Mouse (Mus musculus) MEL (cell line): ENCODE results near the gene Rsg1. TPM values are rescaled to one million over a fixed set of nuclear protein-coding genes. Genes with fewer than 3 reads are reported as not detected.

ENCODE experiments used
- DNase-seq: peaks from one replicate; pipeline ENCODE4 v3.0.0; 2011; ENCODE audit warnings: low read depth, low spot score
- H3K27ac ChIP-seq: 2 replicates; pipeline ENCODE4 v1.5.1; 2012; ENCODE audit warnings: low read depth, mild to moderate bottlenecking, control low read depth, low read length, moderate library complexity; ENCODE audit not compliant: control insufficient read depth
- H3K27me3 ChIP-seq, 2 experiments: fragments of 150-350 bp in 1 of 2; sonication (generic) in 1 of 2; 2 replicates each; pipeline ENCODE4 v1.6.1; 2012; ENCODE audit warnings: low read length in 2 of 2, mild to moderate bottlenecking in 2 of 2, improper control_type of control experiment in 1 of 2, moderate library complexity in 1 of 2; ENCODE audit not compliant: insufficient read depth in 2 of 2, control insufficient read depth in 1 of 2
- H3K36me3 ChIP-seq, 2 experiments: 2 replicates each; pipeline ENCODE4 v1.6.1; 2012 to 2014; ENCODE audit warnings: low read length in 2 of 2, improper control_type of control experiment in 1 of 2, inconsistent platforms in 1 of 2, mild to moderate bottlenecking in 1 of 2; ENCODE audit not compliant: insufficient read depth in 2 of 2, control insufficient read depth in 1 of 2
- H3K4me1 ChIP-seq, 2 experiments: fragments of 150-350 bp in 1 of 2; sonication (generic) in 1 of 2; 2 replicates each; pipeline ENCODE4 v1.6.1; 2012; ENCODE audit warnings: low read length in 2 of 2, improper control_type of control experiment in 1 of 2, mild to moderate bottlenecking in 1 of 2; ENCODE audit not compliant: insufficient read depth in 2 of 2, control insufficient read depth in 1 of 2
- H3K4me3 ChIP-seq, 2 experiments: fragments of 150-350 bp in 1 of 2; sonication (generic) in 1 of 2; 2 replicates each; pipeline ENCODE4 v1.5.1; 2012; ENCODE audit warnings: low read depth in 2 of 2, low read length in 2 of 2, mild to moderate bottlenecking in 2 of 2, moderate library complexity in 2 of 2, control low read depth in 1 of 2, improper control_type of control experiment in 1 of 2; ENCODE audit not compliant: control insufficient read depth in 1 of 2, insufficient read depth in 1 of 2
- H3K79me2 ChIP-seq: 2 replicates; pipeline ENCODE4 v1.6.1; 2012; ENCODE audit warnings: mild to moderate bottlenecking, low read length, moderate library complexity; ENCODE audit not compliant: control insufficient read depth, poor library complexity, insufficient read depth
- H3K9ac ChIP-seq: 2 replicates; pipeline ENCODE4 v1.6.1; 2012; ENCODE audit warnings: low read depth, mild to moderate bottlenecking, control low read depth, low read length, moderate library complexity; ENCODE audit not compliant: control insufficient read depth, poor library complexity, severe bottlenecking
- H3K9me3 ChIP-seq: fragments of 150-350 bp; sonication (generic); replicated peaks from 2 replicates; pipeline ENCODE4 v1.6.1; 2012; ENCODE audit warnings: mild to moderate bottlenecking, low read length, improper control_type of control experiment, moderate library complexity; ENCODE audit not compliant: insufficient read depth
- BHLHE40 ChIP-seq: IDR thresholded peaks from 2 replicates; pipeline ENCODE4 v1.6.1; 2012; ENCODE audit warnings: low read depth, mild to moderate bottlenecking, inconsistent platforms, low read length, improper control_type of control experiment, borderline replicate concordance
- ELF1 ChIP-seq: IDR thresholded peaks from 2 replicates; pipeline ENCODE4 v1.6.1; 2014; ENCODE audit warnings: low read depth, mild to moderate bottlenecking, inconsistent platforms, low read length, improper control_type of control experiment, moderate library complexity
- MAFK ChIP-seq: IDR thresholded peaks from 2 replicates; pipeline ENCODE4 v1.6.1; 2011; ENCODE audit warnings: low read depth, mild to moderate bottlenecking, low read length, improper control_type of control experiment, borderline replicate concordance
- MEF2A ChIP-seq: IDR thresholded peaks from 2 replicates; pipeline ENCODE4 v1.6.1; 2014; ENCODE audit warnings: low read depth, mild to moderate bottlenecking, inconsistent platforms, low read length, improper control_type of control experiment; ENCODE audit not compliant: poor library complexity, insufficient replicate concordance, severe bottlenecking; ENCODE audit errors: extremely low read depth
- MXI1 ChIP-seq: IDR thresholded peaks from 2 replicates; pipeline ENCODE4 v1.6.1; 2011; ENCODE audit warnings: mild to moderate bottlenecking, low read depth, low read length, improper control_type of control experiment
- MYC ChIP-seq: IDR thresholded peaks from 2 replicates; pipeline ENCODE4 v1.6.1; 2011; ENCODE audit warnings: low read depth, mild to moderate bottlenecking, low read length, improper control_type of control experiment, moderate library complexity
- POLR2AphosphoS5 ChIP-seq: IDR thresholded peaks from 2 replicates; pipeline ENCODE4 v1.6.1; 2012; ENCODE audit warnings: low read depth, borderline replicate concordance, mild to moderate bottlenecking, inconsistent platforms, low read length, moderate library complexity, mixed read lengths
- TBP ChIP-seq: IDR thresholded peaks from 2 replicates; pipeline ENCODE4 v1.8.0; 2011; ENCODE audit warnings: low read depth, low read length, improper control_type of control experiment
- TCF12 ChIP-seq: IDR thresholded peaks from 2 replicates; pipeline ENCODE4 v1.6.1; 2014; ENCODE audit warnings: low read depth, mild to moderate bottlenecking, inconsistent platforms, low read length, improper control_type of control experiment, moderate library complexity
- ZNF384 ChIP-seq: IDR thresholded peaks from 2 replicates; pipeline ENCODE4 v1.6.1; 2012; ENCODE audit warnings: low read depth, mild to moderate bottlenecking, inconsistent platforms, low read length, improper control_type of control experiment
- polyA plus RNA-seq, 2 experiments: library from polyadenylated mRNA; stranded (reverse) in 1 of 2; unstranded in 1 of 2; fragments of >175 nt in 1 of 2; fragments of >200 nt in 1 of 2; gene quantifications; 2 replicates each; pipeline versions ENCODE4 v1.2.1 to v1.2.4; 2012; ENCODE audit warnings: low replicate concordance in 2 of 2, low read depth in 1 of 2; ENCODE audit not compliant: insufficient read length in 2 of 2, insufficient read depth in 1 of 2, missing spikeins in 1 of 2
- total RNA-seq: library from RNA; depleted of rRNA; stranded (reverse); fragments of 300-350 nt; gene quantifications from 2 replicates; pipeline ENCODE4 v1.2.3, GENCODE M21; 2012

Gene Rsg1
- total and polyA plus RNA-seq, 3 experiments = 4.8 to 5.8 TPM; not detected in 1

DNA sequence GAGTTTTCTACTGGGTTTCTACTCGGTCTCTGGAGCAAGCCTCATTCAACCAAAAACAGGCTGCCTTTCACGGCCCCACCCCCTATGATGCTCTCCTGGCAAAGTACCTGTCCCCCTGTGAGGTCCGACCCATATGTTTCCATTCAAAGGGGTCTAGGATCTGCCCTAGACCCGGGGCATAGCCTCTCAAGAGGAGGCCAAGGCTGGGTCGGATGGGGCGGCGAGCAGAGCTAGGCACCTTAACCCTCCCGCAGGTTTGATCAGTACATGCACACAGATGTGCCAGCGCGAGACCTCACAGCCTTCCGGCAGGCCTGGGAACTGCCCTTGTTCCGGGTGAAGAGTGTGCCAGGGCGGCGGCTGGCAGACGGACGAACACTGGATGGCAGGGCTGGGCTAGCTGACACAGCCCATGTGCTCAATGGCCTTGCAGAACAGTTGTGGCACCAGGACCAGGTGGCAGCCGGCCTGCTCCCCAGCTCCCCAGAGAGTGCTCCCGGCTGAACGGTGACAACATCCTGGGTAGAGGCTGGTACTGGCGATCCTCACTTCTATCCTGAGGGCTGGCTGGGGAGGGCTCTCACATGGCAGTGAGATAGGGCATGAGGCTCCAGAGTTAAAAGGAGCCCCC is 5.9 kb downstream of the Rsg1 start:
- Histone ChIP-seq H3K27me3 (no peaks in the 10 kb centered on the region), H3K36me3 (0 out of 4 replicates have a peak, but pooled peaks cover 0 to 2% of the 10 kb centered on the region in 2 experiments), H3K9me3 (no peaks in the 10 kb centered on the region), H3K79me2 (no peaks in the 10 kb centered on the region), H3K27ac (no peak overlapping the region), H3K4me3 (no peak overlapping the region), H3K9ac (no peak overlapping the region), H3K4me1 (no peaks in the 10 kb centered on the region)
- TF ChIP-seq MAFK (no peak), MEF2A (no peak), TBP (no peak), ZNF384 (no peak), BHLHE40 (no peak)
- DNase-seq = no peak

DNA sequence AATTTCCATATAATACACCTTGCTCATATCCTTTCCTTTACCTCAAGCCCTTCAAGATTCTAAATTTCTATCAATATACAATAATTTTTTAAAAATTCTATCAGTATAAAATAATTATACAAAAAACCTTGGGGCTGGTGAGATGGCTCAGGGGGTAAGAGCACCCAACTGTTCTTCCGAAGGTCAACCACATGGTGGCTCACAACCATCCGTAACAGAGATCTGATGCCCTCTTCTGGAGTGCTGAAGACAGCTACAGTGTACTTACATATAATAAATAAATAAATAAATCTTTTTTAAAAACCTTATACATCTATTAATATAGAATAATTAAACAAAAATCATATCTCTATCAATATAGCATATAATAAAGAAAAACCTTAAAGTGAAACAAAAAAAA is 8.1 kb downstream of the Rsg1 start:
- DNase-seq = no peak
- Histone ChIP-seq H3K9ac (no peak overlapping the region), H3K9me3 (no peaks in the 10 kb centered on the region), H3K79me2 (no peaks in the 10 kb centered on the region), H3K36me3 (no peaks in the 10 kb centered on the region), H3K4me1 (no peaks in the 10 kb centered on the region), H3K4me3 (no peak overlapping the region), H3K27me3 (no peaks in the 10 kb centered on the region), H3K27ac (no peak overlapping the region)
- TF ChIP-seq POLR2AphosphoS5 (no peak), BHLHE40 (no peak), MYC (no peak), TCF12 (no peak), MXI1 (no peak)

DNA sequence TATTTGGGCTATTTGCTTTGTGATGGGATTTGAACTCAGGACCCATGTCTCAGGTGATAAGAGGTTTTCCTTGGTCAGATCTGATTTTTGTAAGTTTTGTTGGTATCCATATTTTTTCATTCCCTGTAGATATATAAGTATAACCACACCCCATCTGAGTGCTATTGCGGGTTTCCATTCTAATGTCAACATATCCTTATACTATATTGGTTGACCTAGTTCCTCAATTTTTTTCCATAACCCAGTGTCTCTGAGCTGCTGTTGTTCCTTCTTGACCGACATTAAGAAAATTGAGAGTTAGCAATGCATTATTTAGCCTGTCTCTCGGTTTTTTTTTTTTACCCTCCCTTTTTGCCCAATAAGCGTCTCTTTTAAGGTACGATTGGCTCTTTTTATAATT is 9.0 kb downstream of the Rsg1 start:
- Histone ChIP-seq H3K4me3 (no peak overlapping the region), H3K79me2 (no peaks in the 10 kb centered on the region), H3K9me3 (no peaks in the 10 kb centered on the region), H3K9ac (no peak overlapping the region), H3K4me1 (no peaks in the 10 kb centered on the region), H3K36me3 (no peaks in the 10 kb centered on the region), H3K27me3 (no peaks in the 10 kb centered on the region), H3K27ac (no peak overlapping the region)
- TF ChIP-seq ELF1 (no peak), ZNF384 (0 out of 2 replicates have a peak, but pooled peaks have one; percentile 4)
- DNase-seq = no peak
